Mouse (Mus musculus) CD4-positive helper T cell, adult 2 months (primary cell): ENCODE results near the gene Cd27.
"Not testable (repeated sequence)": the region's sequence is repeated elsewhere in the genome, so short reads cannot be mapped to it uniquely, and the experiment has no call there.

Source experiments
- DNase-seq: peaks from one replicate; pipeline ENCODE4 v3.0.0-alpha.2; 2012; ENCODE audit warnings: low read depth, missing footprints, low spot score

Cd27 gene

DNA sequence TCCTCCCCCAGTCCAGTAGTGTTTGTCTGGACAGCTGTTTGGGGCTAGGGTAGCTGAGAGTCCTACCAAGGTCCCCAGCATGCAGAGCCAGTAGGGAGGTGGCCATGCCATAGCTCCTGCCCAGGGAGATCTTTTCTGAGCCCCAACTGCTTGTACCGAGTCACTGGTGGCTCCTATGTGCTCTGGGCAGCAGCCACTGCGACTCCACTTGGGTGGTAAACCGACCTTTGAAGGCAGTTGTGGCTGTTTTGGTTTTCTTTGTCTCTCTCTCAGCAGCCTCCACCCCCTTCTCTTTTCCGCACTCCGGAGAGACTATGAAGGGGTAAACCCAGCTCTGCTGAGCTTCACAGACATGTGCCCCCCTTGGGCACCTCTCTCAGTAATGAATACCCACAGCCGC is at the start of gene Cd27:
TSS of gene Cd27 (minus strand) at position 229 of the 400 bp plus-strand sequence.
- DNase-seq: peak; percentile 73

DNA sequence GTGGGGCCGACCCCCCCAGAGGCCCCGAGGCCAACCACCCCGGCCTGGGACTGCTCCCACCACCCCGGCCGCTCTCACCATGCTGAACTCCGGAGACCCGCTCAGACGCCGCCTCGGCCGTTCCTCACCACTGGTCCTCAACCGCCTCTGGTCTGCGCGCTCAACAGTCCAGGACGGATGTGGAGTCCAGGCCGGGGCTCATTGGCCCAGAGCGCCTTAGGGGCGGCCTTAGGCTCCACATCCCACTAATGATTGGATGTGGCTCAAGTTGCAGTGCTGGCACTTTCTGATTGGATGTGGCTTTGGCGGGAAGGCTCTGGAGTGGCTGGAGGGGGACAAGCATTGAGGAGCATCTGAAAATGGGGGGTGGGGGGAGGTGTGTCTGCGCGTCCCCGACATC is 49.1 kb upstream of the Cd27 start, which contains the start of gene Tuba3a:
TSS of gene Tuba3a (minus strand) at position 153 of the 400 bp plus-strand sequence.
- DNase-seq: no peak

DNA sequence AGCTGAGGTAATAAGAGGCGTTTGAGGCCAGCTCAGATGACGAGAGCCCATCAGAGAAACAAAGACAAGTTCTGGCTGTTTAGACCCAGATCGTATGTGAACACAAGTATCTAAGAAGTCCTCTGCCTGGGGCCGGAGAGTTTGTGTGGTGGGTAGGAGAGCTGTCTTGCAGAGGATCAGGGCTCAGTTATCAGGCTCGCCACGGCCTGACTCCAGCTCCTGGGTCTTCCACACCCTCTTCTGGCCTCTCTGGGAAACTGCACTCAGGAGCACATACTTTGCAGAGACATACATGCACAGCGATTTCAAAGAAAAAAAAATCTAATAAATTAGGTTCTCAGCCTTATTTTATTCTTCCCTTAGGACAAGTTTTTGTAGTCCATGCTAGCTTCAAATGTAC is 47.9 kb upstream of the Cd27 start:
- DNase-seq: no peak

- no peak for DNase-seq
Observed at GRCm38 (mm10) chr6:125284250-125284649, 47.4 kb upstream of the Cd27 start.

- not testable (repeated sequence) for DNase-seq
Observed at GRCm38 (mm10) chr6:125282721-125283120, 45.9 kb upstream of the Cd27 start.

GRCm38 (mm10) chr6:125279729-125280128 is 42.9 kb upstream of the Cd27 start:
- no peak for DNase-seq

GRCm38 (mm10) chr6:125274841-125275563 is 38.2 kb upstream of the Cd27 start:
- peak; percentile 61 for DNase-seq

GRCm38 (mm10) chr6:125272228-125272785 is 35.5 kb upstream of the Cd27 start:
- no peak for DNase-seq

DNA sequence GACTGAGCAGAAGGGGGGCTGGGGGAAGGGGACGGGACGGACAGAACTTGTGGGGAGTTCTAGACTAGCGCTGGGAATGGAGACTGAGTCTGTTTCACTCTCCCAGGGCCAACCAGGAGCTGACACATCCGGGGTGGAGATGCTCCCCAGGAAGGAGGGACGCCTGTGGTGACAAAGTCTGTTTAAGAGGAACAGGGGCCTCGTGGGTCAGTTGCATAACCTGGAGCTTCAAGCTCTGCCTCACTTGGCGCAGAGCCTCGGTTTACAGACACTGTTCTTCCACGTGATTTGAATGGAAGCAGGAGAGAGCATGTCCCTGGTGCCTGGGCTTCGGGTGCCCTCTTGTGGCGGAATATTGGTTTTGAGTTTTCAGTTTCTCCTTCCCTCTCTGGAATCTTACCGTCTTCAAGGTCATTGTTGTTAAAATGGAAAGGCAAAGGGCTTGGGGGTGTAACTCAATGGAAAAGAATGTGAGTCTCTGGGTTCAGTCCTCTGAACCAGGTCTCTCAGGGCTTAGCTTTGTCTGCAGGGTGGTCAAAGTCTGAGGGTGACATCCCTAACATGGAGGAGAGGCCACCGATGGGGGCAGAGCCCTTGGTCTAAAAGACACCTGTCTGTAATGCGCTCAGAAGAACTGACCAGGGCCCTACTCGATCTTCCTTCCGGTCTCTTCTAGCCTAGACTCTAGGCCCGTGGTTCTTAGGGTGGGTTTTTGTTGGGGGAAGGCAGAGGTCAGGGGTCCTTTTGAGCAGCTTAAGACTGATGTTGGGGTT is 34.8 kb upstream of the Cd27 start:
- peak; percentile 87 for DNase-seq

DNA sequence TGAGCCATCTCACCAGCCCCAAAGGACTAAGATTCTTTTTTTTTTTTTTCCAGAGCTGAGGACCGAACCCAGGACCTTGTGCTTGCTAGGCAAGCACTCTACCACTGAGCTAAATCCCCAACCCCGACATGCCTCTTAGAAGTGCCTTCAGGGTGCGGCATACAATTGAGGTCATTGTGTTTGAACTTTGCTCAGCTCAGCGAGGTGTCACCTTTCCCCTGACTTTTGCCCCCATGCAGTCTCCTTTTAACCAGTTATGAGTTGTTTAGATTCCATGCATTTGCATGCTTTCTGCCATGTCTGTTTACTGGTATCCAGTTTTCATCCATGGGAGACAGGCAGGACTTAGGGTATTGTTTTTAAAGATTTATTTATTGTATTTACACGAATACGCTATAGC is 32.0 kb upstream of the Cd27 start:
- no peak for DNase-seq

GRCm38 (mm10) chr6:125267469-125267868 is 30.7 kb upstream of the Cd27 start:
- no peak for DNase-seq

DNA sequence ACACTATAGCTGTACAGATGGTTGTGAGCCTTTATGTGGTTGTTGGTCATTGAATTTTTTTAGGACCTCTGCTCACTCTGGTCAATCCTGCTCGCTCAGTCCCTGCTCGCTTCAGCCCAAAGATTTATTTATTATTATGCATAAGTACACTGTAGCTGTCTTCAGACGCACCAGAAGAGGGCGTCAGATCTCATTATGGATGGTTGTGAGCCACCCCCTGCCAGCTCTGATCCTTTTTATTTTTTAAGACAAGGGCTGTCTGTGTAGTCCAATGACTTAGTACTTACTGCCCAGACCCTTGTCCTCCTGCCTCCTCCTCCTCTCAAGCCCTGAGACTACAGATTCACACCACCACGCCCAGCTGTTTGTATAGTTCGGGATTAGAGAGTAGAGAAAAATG is 29.8 kb upstream of the Cd27 start:
- DNase-seq: peak; percentile 58

DNA sequence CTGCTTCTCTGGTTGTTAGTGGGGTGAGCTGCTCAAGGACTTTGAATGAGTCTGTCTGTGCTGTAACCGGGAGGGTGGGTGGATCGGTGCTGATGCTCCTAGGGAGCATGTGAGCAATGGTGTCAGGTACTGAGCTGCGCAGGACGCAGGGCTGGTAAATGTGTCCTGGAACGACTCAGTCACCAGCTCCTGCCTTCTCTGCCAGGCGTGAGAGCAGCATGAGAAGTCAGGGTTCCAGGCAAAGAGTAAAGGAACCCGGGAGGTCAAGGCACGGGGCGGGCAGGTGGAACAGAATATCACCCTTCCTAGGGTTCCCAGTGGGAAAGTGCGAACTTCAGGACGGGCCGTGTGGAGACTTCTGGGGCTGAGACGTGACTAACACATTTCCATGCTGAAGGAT is 29.3 kb upstream of the Cd27 start:
- peak; percentile 62 for DNase-seq

DNA sequence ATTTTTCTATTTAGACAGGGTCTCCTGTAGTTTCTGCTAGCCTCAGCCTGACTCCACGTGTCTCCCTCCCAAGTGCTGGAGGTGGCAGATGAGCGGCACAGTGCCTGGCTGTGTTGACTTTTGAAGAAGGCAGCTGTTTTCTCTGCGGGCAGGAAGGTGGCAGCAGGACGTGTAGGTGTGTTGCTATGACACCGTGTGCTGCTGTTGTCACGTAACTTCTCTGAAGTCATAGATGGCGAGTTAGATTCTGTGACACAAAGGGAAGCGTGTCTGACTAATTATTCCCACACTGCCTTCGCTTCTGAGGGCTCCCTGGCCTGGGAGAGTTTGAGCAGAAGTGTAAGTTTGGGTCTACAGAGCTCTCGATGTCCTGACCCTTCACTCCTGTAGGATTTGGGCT is 28.4 kb upstream of the Cd27 start:
- DNase-seq: peak; percentile 97

GRCm38 (mm10) chr6:125264219-125264618 is 27.4 kb upstream of the Cd27 start:
- peak; percentile 51 for DNase-seq

DNA sequence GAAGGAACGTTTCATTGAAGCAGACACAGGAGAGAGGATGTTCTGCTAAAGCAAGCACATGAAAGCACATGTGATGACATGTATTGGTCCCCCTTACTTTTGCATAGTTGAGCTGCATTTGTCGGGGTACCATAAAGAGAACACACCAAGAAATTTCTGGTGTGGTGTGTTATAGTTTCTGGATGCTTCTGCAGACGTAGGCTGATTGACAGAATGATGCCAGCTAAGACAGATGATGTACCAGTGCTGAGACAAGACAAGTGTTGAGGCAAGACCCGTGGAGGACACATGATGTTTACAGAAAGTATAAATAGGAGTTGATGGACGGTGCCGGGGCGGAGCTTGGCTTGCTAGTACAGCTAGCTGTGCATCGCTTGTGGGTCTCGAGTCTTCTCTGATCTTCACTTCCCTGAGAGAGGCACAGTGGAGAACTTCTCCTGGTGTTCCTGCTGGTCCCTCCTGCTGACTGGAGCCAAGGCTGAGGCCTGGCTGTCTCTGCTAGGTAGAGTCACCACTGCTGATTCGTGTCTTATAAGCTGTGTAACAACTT is 23.3 kb upstream of the Cd27 start:
- DNase-seq: no peak

GRCm38 (mm10) chr6:125256222-125256966 is 19.6 kb upstream of the Cd27 start:
- no peak for DNase-seq

DNA sequence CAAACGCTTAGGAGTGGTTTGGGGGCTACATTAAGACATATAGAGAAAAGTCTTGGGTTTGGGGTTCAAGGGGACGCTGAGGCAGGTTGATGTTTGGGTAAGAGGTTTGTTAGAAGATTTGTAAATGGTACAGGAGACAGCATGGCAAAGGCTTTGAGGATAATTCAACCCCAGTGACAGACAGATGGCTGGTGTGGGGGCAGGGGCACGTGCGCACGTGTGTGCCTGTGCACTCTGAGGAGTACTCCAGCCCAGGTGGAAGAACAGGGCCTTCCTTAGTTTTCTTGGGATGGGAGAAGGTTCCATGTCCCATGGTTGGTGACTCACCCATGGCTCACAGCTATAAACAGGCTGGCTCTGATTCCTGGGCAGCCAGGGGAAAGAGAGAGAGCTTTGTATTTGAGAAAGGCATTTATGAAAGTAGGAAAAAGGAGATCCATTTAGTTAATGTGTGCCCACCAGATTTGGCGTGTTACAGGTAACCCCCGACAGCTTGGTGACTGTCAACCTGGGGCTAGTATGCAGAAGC is 18.8 kb upstream of the Cd27 start:
- DNase-seq: no peak

- DNase-seq: no peak
Observed at GRCm38 (mm10) chr6:125253863-125254715, 17.3 kb upstream of the Cd27 start.

- no peak for DNase-seq
Observed at GRCm38 (mm10) chr6:125252711-125253110, 15.9 kb upstream of the Cd27 start.
